ENCODE assay signal across 7 mouse cellular contexts in the genomic region with DNA sequence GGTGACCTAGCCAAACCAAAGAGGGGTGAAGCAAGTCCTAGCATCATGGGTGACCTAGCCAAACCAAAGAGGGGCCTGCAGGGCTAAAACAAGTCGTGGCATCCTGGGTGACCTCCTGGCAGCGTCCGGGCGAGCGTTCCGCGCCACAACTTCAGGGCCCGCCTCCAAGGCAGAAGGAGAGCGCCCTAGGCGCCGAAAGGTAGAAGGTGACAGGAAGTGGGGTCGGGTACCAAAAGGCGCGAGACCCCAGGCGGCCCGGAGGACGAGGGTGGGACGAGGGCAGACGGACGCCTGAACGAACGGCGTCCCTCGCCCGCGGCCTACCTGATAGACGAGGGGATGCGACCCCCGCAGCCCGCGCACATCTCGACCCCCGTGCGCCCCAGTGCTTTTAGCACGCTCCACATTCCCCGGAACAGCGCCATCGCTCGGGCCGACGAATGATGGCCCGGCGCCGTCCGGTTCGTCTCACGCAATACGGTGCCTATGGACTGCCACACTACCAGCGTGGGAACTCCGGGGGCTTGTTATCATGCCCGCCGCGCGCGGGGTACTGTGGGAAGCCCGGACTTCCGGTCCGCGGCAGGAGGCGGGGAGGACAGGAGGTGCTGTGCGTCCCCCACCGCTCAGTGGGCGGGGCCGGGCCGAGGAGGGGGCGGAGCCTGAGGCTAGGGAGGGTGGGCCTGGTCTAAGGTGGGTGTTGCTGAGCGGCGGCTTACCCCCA. TPM values are rescaled to one million over a fixed set of nuclear protein-coding genes. Genes with fewer than 3 reads are reported as not detected.
DNase-seq lines count a peak whose midpoint lies in the region; ATAC-seq and TF ChIP-seq lines count a peak whose summit lies in the region.

No protein-coding gene starts in this region.

- TF ChIP-seq CTCF in heart, adult 2 months (IDR thresholded peaks at IDR 0.05) = peak; percentile 27; the same call in 1 of the 2 replicates

- H3K79me2 ChIP-seq in heart, adult 2 months (replicated peaks; ENCODE audit: control insufficient read depth, insufficient read depth, low read length) = no peaks in the 10 kb centered on the region

- peaks cover 4% of the 10 kb centered on the region; the same call in 1 of the 2 replicates for H3K4me1 ChIP-seq in embryonic facial prominence, embryonic 12.5 days
- H3K4me1 ChIP-seq in heart, adult 2 months (ENCODE audit: control insufficient read depth, insufficient read depth, low read length) = peaks cover 2% of the 10 kb centered on the region; the same call in 1 of the 2 replicates
- peaks cover 12% of the 10 kb centered on the region for H3K4me1 ChIP-seq in limb, embryonic 13.5 days
- peaks cover 10% of the 10 kb centered on the region for H3K4me1 ChIP-seq in midbrain, embryonic 16.5 days (ENCODE audit: control insufficient read depth, insufficient read depth, low read length)

- peak overlapping the region; percentile 73 for H3K27ac ChIP-seq in embryonic facial prominence, embryonic 12.5 days
- peak overlapping the region; percentile 94 for H3K27ac ChIP-seq in heart, adult 2 months
- H3K27ac ChIP-seq in limb, embryonic 13.5 days = peak overlapping the region; percentile 59; the same call in 1 of the 2 replicates
- peak overlapping the region; percentile 77 for H3K27ac ChIP-seq in midbrain, embryonic 16.5 days (ENCODE audit: low read length)

- DNase-seq in adrenal gland, postnatal 25 days = peak; percentile 98
- DNase-seq in heart, adult 2 months = peak; percentile 96 to 97
- DNase-seq in kidney, adult 8-10 months = peak; percentile 95
- DNase-seq in spleen, postnatal 10 days (ENCODE audit: low spot score in 2 of 2) = peak; percentile 92 to 96

- H3K4me2 ChIP-seq in embryonic facial prominence, embryonic 12.5 days (replicated peaks) = peak overlapping the region; percentile 79
- peak overlapping the region; percentile 70 for H3K4me2 ChIP-seq in limb, embryonic 13.5 days (replicated peaks)
- H3K4me2 ChIP-seq in midbrain, embryonic 16.5 days (ENCODE audit: low read length) = peak overlapping the region; percentile 90

- H3K36me3 ChIP-seq in embryonic facial prominence, embryonic 12.5 days = peaks cover 17% of the 10 kb centered on the region
- peaks cover 7% of the 10 kb centered on the region; the same call in 1 of the 2 replicates for H3K36me3 ChIP-seq in heart, adult 2 months (ENCODE audit: control insufficient read depth, insufficient read depth, low read length)
- H3K36me3 ChIP-seq in limb, embryonic 13.5 days = peaks cover 27% of the 10 kb centered on the region
- peaks cover 8% of the 10 kb centered on the region; the same call in 1 of the 2 replicates for H3K36me3 ChIP-seq in midbrain, embryonic 16.5 days (ENCODE audit: control insufficient read depth, insufficient read depth, low read length)

- under 1% methylated on average over 68 of the region's 68 CpGs for WGBS in embryonic facial prominence, embryonic 12.5 days
- under 1% methylated on average over 68 of the region's 68 CpGs for WGBS in heart, adult 2 months
- under 1% methylated on average over 67 of the region's 68 CpGs for WGBS in limb, embryonic 13.5 days
- under 1% methylated on average over 67 of the region's 68 CpGs for WGBS in midbrain, embryonic 16.5 days

- no peaks in the 10 kb centered on the region for H3K27me3 ChIP-seq in embryonic facial prominence, embryonic 12.5 days
- H3K27me3 ChIP-seq in heart, adult 2 months (ENCODE audit: control insufficient read depth, insufficient read depth, low read length) = no peaks in the 10 kb centered on the region
- no peaks in the 10 kb centered on the region for H3K27me3 ChIP-seq in limb, embryonic 13.5 days
- no peaks in the 10 kb centered on the region for H3K27me3 ChIP-seq in midbrain, embryonic 16.5 days (ENCODE audit: control insufficient read depth, insufficient read depth, low read depth, low read length)

- intact Hi-C loops in heart, adult 2 months (cut with DNase I) = loop anchor here (2.0 to 5.0 kb wide), 2 partner anchors 47 to 110 kb away; a partner anchor contains a TSS

- peak; percentile 98 for ATAC-seq in embryonic facial prominence, embryonic 12.5 days (ENCODE audit: insufficient number of reproducible peaks, insufficient read depth, low FRiP score, low TSS enrichment)
- peak; percentile 99 for ATAC-seq in limb, embryonic 13.5 days (ENCODE audit: low FRiP score, low read depth)
- peak; percentile 99 for ATAC-seq in midbrain, embryonic 16.5 days

- H3K9ac ChIP-seq in embryonic facial prominence, embryonic 12.5 days = peak overlapping the region; percentile 87
- peak overlapping the region; percentile 80 for H3K9ac ChIP-seq in heart, adult 2 months (ENCODE audit: low read depth, low read length)
- H3K9ac ChIP-seq in limb, embryonic 13.5 days = peak overlapping the region; percentile 92
- H3K9ac ChIP-seq in midbrain, embryonic 16.5 days (ENCODE audit: low read depth, low read length) = peak overlapping the region; percentile 92

- peak; percentile 40; the same call in 1 of the 2 replicates for TF ChIP-seq EP300 in heart, adult 2 months (IDR thresholded peaks at IDR 0.05; ENCODE audit: insufficient read depth, low read depth, low read length)

- peak; percentile 81 for TF ChIP-seq POLR2A in heart, adult 2 months (IDR thresholded peaks at IDR 0.05; ENCODE audit: insufficient read depth, low read depth, low read length)

- H3K4me3 ChIP-seq in embryonic facial prominence, embryonic 12.5 days = peak overlapping the region; percentile 90
- peak overlapping the region; percentile 100 for H3K4me3 ChIP-seq in heart, adult 2 months
- H3K4me3 ChIP-seq in limb, embryonic 13.5 days = peak overlapping the region; percentile 89
- H3K4me3 ChIP-seq in midbrain, embryonic 16.5 days (ENCODE audit: low read depth, low read length) = peak overlapping the region; percentile 91

- H3K9me3 ChIP-seq in embryonic facial prominence, embryonic 12.5 days = no peaks in the 10 kb centered on the region
- no peaks in the 10 kb centered on the region for H3K9me3 ChIP-seq in limb, embryonic 13.5 days
- H3K9me3 ChIP-seq in midbrain, embryonic 16.5 days (replicated peaks; ENCODE audit: control insufficient read depth, low read length, poor library complexity, severe bottlenecking) = no peaks in the 10 kb centered on the region

RNA-seq across cellular contexts. Expression of a gene that starts 0.4 kb away (rescaled TPM):
- 66.1 and 78.0 TPM in 2 replicates for total RNA-seq in adrenal gland, postnatal 25 days (2021)
- 74.9 and 88.8 TPM in 2 replicates for polyA plus RNA-seq in embryonic facial prominence, embryonic 12.5 days (2016; fragmentation: Nextera tagmentation; extraction: Ambion mirVana)
- 10 to 100 TPM; 61.0 to 67.5 TPM for total RNA-seq in heart, adult 2 months (2021)
- polyA plus RNA-seq in heart, adult 2 months (2012; rRNA removed) = 8.6 and 13.1 TPM in 2 replicates
- polyA plus RNA-seq in limb, embryonic 13.5 days (2015; fragmentation: Nextera tagmentation; extraction: Ambion mirVana) = 79.0 and 80.3 TPM in 2 replicates
- polyA plus RNA-seq in midbrain, embryonic 16.5 days (2015; fragmentation: Nextera tagmentation; extraction: Ambion mirVana) = 49.7 and 50.2 TPM in 2 replicates

RNA-seq across cellular contexts. Expression of a gene that starts 47.4 kb away (rescaled TPM):
- total RNA-seq in adrenal gland, postnatal 25 days (2021) = 24.2 and 26.2 TPM in 2 replicates
- polyA plus RNA-seq in embryonic facial prominence, embryonic 12.5 days (2016; fragmentation: Nextera tagmentation; extraction: Ambion mirVana) = 78.3 and 86.5 TPM in 2 replicates
- total RNA-seq in heart, adult 2 months (2021) = 10 to 100 TPM; 40.5 to 46.8 TPM
- polyA plus RNA-seq in heart, adult 2 months (2012; rRNA removed) = 48.7 and 76.4 TPM in 2 replicates
- polyA plus RNA-seq in limb, embryonic 13.5 days (2015; fragmentation: Nextera tagmentation; extraction: Ambion mirVana) = 69.2 and 73.5 TPM in 2 replicates
- 187 and 193 TPM in 2 replicates for polyA plus RNA-seq in midbrain, embryonic 16.5 days (2015; fragmentation: Nextera tagmentation; extraction: Ambion mirVana)

Comparison
In these comparisons a context has a peak if more than half of its experiments do, and no peak if none do; other contexts are left out.
1. Peak in every context shown above with its lines: DNase-seq, ATAC-seq, H3K4me3 ChIP-seq and H3K27ac ChIP-seq.